Mouse (Mus musculus): ENCODE measurements around the gene Nepn. TPM values are rescaled to one million over a fixed set of nuclear protein-coding genes. Genes with fewer than 3 reads are reported as not detected.
A peak's percentile ranks its signal among the peaks of the same experiment; 100 is the strongest.

The Nepn gene
- total RNA-seq, 1 experiment: not detected

DNA sequence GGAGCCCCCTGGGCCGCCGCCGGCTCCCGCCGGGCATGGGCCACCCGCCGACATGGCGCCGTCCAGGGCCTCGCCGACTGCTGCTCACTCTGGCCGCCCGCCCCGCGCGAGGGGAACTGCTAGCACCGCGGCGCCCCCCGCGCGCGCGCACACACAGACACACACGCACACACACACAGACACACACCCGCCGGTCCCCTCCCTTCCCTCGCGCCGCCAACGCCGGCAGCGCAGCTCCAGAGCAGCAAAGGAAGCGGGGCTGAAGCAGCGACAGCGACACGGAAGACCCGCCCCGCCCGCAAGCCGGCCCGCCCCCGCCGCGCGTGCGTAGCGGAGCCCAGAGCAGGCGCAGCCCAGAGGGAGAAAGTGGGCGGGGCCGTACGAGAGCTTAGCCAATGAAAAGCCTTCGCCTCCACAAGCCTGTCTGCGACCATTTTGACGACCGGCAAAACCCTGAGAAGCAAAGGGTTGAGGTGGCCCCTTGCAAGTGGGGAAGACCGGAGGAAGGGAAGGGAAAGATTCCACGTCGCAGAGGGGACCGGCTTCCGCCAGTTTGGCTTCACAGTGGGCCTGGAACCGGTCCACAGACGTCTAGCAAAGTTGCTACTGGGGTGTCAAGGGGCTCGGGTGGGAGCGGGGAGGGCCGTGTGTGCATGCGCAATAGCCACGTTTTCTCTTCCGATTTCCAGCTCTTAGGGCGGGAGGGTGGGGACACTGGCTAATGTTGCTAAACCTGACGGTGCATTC lies 6.8 kb upstream of the Nepn start, which contains the start of gene Gopc:
Gopc (minus strand) TSS at position 280 of the 747 bp plus-strand sequence.
- DNase-seq (ENCODE audit: low read depth, low spot score): peak; percentile 96
- TF ChIP-seq HCFC1 (IDR thresholded peaks at IDR 0.05; ENCODE audit: borderline replicate concordance, insufficient read depth, low read length) (0 out of 2 replicates have a peak, but pooled peaks have one; percentile 38), CHD2 (IDR thresholded peaks at IDR 0.05; ENCODE audit: low read depth, low read length) (no peak), ZC3H11A (IDR thresholded peaks at IDR 0.05; ENCODE audit: borderline replicate concordance, low read depth, low read length) (no peak)
- Histone ChIP-seq H3K9ac (ENCODE audit: insufficient read depth, low read depth, low read length, poor library complexity, severe bottlenecking) (peak within 1 kb of the TSS; percentile 94), H3K4me1 (ENCODE audit: control insufficient read depth in 2 of 2, insufficient read depth in 2 of 2, low read length in 2 of 2, poor library complexity in 1 of 2) (peaks cover 0 to 6% of the 10 kb centered on the region in 2 experiments; a peak in 1 of 4 replicates), H3K4me3 (ENCODE audit: insufficient read depth in 1 of 2, low read depth in 1 of 2, low read length in 2 of 2, poor library complexity in 1 of 2, severe bottlenecking in 1 of 2) (peak within 1 kb of the TSS; percentile 75 to 99), H3K27ac (ENCODE audit: insufficient read depth, low read depth, low read length, poor library complexity, severe bottlenecking) (peak within 1 kb of the TSS; percentile 71), H3K36me3 (ENCODE audit: control insufficient read depth, insufficient read depth, low read length, poor library complexity, severe bottlenecking) (no peaks in the 10 kb centered on the region), H3K9me3 (ENCODE audit: control insufficient read depth, insufficient read depth, low read depth, low read length) (no peaks in the 10 kb centered on the region)
- in situ Hi-C loops (cut with MboI; ENCODE audit: low sequenced_read_pairs in 2 of 2, unreplicated experiment in 2 of 2): loop anchor here (10.0 to 25.0 kb wide), 3 partner anchors 167 to 595 kb away; no protein-coding TSS in a partner anchor

DNA sequence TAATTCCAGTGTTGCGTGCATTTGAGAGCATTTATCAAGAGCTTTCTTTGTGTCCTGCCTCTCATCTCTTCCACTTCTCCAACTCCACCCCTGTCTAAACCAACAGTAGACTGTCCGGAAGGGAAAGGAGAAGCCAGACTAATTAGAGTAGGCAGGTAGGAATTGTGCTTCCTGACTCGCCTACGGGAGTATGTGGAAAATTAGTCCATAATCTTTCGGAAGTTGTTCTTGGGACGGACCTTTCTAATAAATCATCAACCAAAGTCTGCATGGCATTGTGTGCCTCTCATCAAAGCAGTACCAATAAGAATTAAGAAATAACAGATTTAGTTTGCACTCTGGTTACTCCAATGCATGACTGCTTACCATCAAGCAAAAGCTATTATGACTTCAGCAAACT lies 5.8 kb upstream of the Nepn start:
- in situ Hi-C loops (cut with MboI; ENCODE audit: low sequenced_read_pairs in 2 of 2, unreplicated experiment in 2 of 2): loop anchor here (10.0 to 25.0 kb wide), 3 partner anchors 168 to 596 kb away; no protein-coding TSS in a partner anchor
- Histone ChIP-seq H3K36me3 (ENCODE audit: control insufficient read depth, insufficient read depth, low read length, poor library complexity, severe bottlenecking) (no peaks in the 10 kb centered on the region), H3K9me3 (ENCODE audit: control insufficient read depth, insufficient read depth, low read depth, low read length) (no peaks in the 10 kb centered on the region), H3K4me3 (ENCODE audit: insufficient read depth in 1 of 2, low read depth in 1 of 2, low read length in 2 of 2, poor library complexity in 1 of 2, severe bottlenecking in 1 of 2) (no peak overlapping the region), H3K27ac (ENCODE audit: insufficient read depth, low read depth, low read length, poor library complexity, severe bottlenecking) (no peak overlapping the region), H3K4me1 (ENCODE audit: control insufficient read depth in 2 of 2, insufficient read depth in 2 of 2, low read length in 2 of 2, poor library complexity in 1 of 2) (peaks cover 0 to 6% of the 10 kb centered on the region in 2 experiments; a peak in 1 of 4 replicates), H3K9ac (ENCODE audit: insufficient read depth, low read depth, low read length, poor library complexity, severe bottlenecking) (peak overlapping the region; percentile 30; the same call in 1 of the 2 replicates)
- TF ChIP-seq ZC3H11A (IDR thresholded peaks at IDR 0.05; ENCODE audit: borderline replicate concordance, low read depth, low read length) (no peak), HCFC1 (IDR thresholded peaks at IDR 0.05; ENCODE audit: borderline replicate concordance, insufficient read depth, low read length) (no peak), CHD2 (IDR thresholded peaks at IDR 0.05; ENCODE audit: low read depth, low read length) (no peak), MAFK (IDR thresholded peaks at IDR 0.05; ENCODE audit: insufficient read depth, low read depth, low read length) (no peak), ZNF384 (IDR thresholded peaks at IDR 0.05; ENCODE audit: low read depth, low read length) (no peak)
- no peak for DNase-seq (ENCODE audit: low read depth, low spot score)

DNA sequence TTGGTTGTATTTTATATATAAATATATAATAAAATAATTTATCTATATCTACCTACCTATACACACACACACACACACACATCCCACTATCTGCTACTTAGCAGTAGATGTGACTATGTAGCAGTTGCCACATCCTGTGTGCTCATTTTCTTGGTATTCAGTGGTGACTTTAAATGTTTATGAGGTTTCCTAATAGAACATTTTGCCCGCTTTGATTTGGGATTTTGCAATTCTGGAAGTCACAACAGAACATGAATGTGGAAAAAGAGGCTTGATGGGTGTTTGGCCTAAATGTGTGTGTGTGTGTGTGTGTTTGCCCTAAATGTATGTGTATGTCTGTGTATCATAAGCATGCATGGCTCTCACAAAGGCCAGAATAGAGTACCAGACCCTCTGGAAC lies 5.2 kb upstream of the Nepn start:
- in situ Hi-C loops (cut with MboI; ENCODE audit: low sequenced_read_pairs in 2 of 2, unreplicated experiment in 2 of 2): loop anchor here (10.0 to 25.0 kb wide), 3 partner anchors 169 to 596 kb away; no protein-coding TSS in a partner anchor
- H3K36me3 ChIP-seq (ENCODE audit: control insufficient read depth, insufficient read depth, low read length, poor library complexity, severe bottlenecking): no peaks in the 10 kb centered on the region
- TF ChIP-seq ZNF384 (IDR thresholded peaks at IDR 0.05; ENCODE audit: low read depth, low read length): no peak
- TF ChIP-seq ZC3H11A (IDR thresholded peaks at IDR 0.05; ENCODE audit: borderline replicate concordance, low read depth, low read length): no peak
- no peak for TF ChIP-seq HCFC1 (IDR thresholded peaks at IDR 0.05; ENCODE audit: borderline replicate concordance, insufficient read depth, low read length)
- no peak for TF ChIP-seq MAFK (IDR thresholded peaks at IDR 0.05; ENCODE audit: insufficient read depth, low read depth, low read length)
- no peak for TF ChIP-seq CHD2 (IDR thresholded peaks at IDR 0.05; ENCODE audit: low read depth, low read length)
- H3K9ac ChIP-seq (ENCODE audit: insufficient read depth, low read depth, low read length, poor library complexity, severe bottlenecking): no peak overlapping the region
- DNase-seq (ENCODE audit: low read depth, low spot score): no peak
- no peak overlapping the region for H3K27ac ChIP-seq (ENCODE audit: insufficient read depth, low read depth, low read length, poor library complexity, severe bottlenecking)
- no peaks in the 10 kb centered on the region for H3K9me3 ChIP-seq (ENCODE audit: control insufficient read depth, insufficient read depth, low read depth, low read length)
- H3K4me1 ChIP-seq (ENCODE audit: control insufficient read depth in 2 of 2, insufficient read depth in 2 of 2, low read length in 2 of 2, poor library complexity in 1 of 2): peaks cover 0 to 6% of the 10 kb centered on the region in 2 experiments; a peak in 1 of 4 replicates
- H3K4me3 ChIP-seq (ENCODE audit: insufficient read depth in 1 of 2, low read depth in 1 of 2, low read length in 2 of 2, poor library complexity in 1 of 2, severe bottlenecking in 1 of 2): no peak overlapping the region

DNA sequence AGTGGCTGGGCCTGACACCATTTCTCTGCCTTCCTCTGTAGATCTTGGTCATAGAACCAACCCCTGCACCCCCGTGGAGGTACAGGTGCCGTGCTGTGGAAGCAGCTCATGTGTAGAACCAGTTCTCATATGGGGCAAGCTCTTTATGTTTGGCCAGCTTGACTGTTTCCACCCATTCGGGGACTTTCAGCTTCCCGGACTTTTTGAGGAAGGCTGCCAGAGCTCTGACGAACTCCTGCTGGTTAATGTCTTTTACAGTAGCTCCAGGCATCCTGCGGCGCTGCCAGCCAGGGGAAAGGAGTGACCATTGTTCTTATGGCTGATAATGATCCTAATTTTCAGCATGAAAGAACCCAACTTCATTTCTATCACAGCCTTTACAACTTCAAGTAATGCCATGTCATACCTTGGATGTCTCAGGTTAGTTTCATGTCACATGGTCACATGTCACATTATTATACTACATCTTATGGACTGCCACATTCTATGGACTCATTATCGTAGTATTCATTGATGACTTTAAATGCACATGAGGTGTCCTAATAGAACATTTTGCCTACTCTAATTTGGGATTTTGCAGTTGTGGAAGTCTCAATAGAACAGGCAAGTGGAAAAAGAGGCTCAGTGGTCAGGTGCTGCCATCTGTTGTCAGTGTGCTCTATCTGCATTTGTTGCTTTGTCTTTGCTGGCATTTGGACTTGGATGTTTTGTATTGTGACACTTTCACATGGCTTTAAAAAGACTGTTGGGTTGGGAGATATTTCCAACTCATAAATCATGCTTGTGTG lies 3.8 kb upstream of the Nepn start:
- TF ChIP-seq HCFC1 (IDR thresholded peaks at IDR 0.05; ENCODE audit: borderline replicate concordance, insufficient read depth, low read length) (no peak), ZC3H11A (IDR thresholded peaks at IDR 0.05; ENCODE audit: borderline replicate concordance, low read depth, low read length) (peak; percentile 98)
- Histone ChIP-seq H3K36me3 (ENCODE audit: control insufficient read depth, insufficient read depth, low read length, poor library complexity, severe bottlenecking) (no peaks in the 10 kb centered on the region), H3K9me3 (ENCODE audit: control insufficient read depth, insufficient read depth, low read depth, low read length) (no peaks in the 10 kb centered on the region), H3K9ac (ENCODE audit: insufficient read depth, low read depth, low read length, poor library complexity, severe bottlenecking) (no peak overlapping the region), H3K4me3 (ENCODE audit: insufficient read depth in 1 of 2, low read depth in 1 of 2, low read length in 2 of 2, poor library complexity in 1 of 2, severe bottlenecking in 1 of 2) (no peak overlapping the region), H3K27ac (ENCODE audit: insufficient read depth, low read depth, low read length, poor library complexity, severe bottlenecking) (no peak overlapping the region), H3K4me1 (ENCODE audit: control insufficient read depth in 2 of 2, insufficient read depth in 2 of 2, low read length in 2 of 2, poor library complexity in 1 of 2) (peaks cover 0 to 6% of the 10 kb centered on the region in 2 experiments; a peak in 1 of 4 replicates)
- DNase-seq (ENCODE audit: low read depth, low spot score): peak; percentile 39
- in situ Hi-C loops (cut with MboI; ENCODE audit: low sequenced_read_pairs in 2 of 2, unreplicated experiment in 2 of 2): loop anchor here (10.0 to 25.0 kb wide), 3 partner anchors 170 to 598 kb away; no protein-coding TSS in a partner anchor
